Mouse (Mus musculus) erythroblast, embryonic 14.5 days (primary cell): ENCODE results near the gene Retreg1. TPM values are rescaled to one million over a fixed set of nuclear protein-coding genes. Genes with fewer than 3 reads are reported as not detected.

ENCODE experiments used
- H3K27me3 ChIP-seq: 2 replicates; pipeline ENCODE4 v1.6.1; 2012; ENCODE audit warnings: inconsistent platforms; ENCODE audit not compliant: control insufficient read depth
- H3K36me3 ChIP-seq: 2 replicates; pipeline ENCODE4 v1.6.1; 2012; ENCODE audit warnings: mild to moderate bottlenecking, inconsistent platforms; ENCODE audit not compliant: control insufficient read depth
- H3K4me1 ChIP-seq: 2 replicates; pipeline ENCODE4 v1.6.1; 2012; ENCODE audit warnings: inconsistent platforms; ENCODE audit not compliant: control insufficient read depth
- H3K4me3 ChIP-seq: replicated peaks from 2 replicates; pipeline ENCODE3; 2012; ENCODE audit warnings: moderate library complexity, mild to moderate bottlenecking, inconsistent platforms
- H3K9me3 ChIP-seq: 2 replicates; pipeline ENCODE4 v1.6.1; 2012; ENCODE audit warnings: low read length, inconsistent platforms, mixed read lengths; ENCODE audit not compliant: control insufficient read depth
- GATA1 ChIP-seq: IDR thresholded peaks from 2 replicates; pipeline ENCODE4 v1.6.1; 2012; ENCODE audit warnings: low read length, inconsistent platforms, mixed read lengths
- TAL1 ChIP-seq: IDR thresholded peaks from 3 replicates; pipeline ENCODE4 v1.6.1; 2012; ENCODE audit warnings: low read length, inconsistent platforms, mixed read lengths
- polyA plus RNA-seq: library from polyadenylated mRNA; stranded (reverse); fragments of >175 nt; gene quantifications from 2 replicates; pipeline ENCODE4 v1.2.3, GENCODE M21; 2012

The Retreg1 gene
- not detected in 2 replicates for polyA plus RNA-seq

- H3K4me3 ChIP-seq, result peak within 1 kb of the TSS; percentile 39
- TF ChIP-seq TAL1, result no peak
- TF ChIP-seq GATA1, result no peak
Observed at GRCm38 (mm10) chr15:25843086-25843991, at the start of gene Retreg1. Gene Retreg1, plus strand, starts transcription at chr15:25843180.

GRCm38 (mm10) chr15:25794123-25794522, 48.9 kb upstream of the Retreg1 start:
- no peaks in the 10 kb centered on the region for H3K4me1 ChIP-seq
- H3K9me3 ChIP-seq, result no peaks in the 10 kb centered on the region
- no peak overlapping the region for H3K4me3 ChIP-seq
- no peak for TF ChIP-seq GATA1
- TF ChIP-seq TAL1, result no peak
- peaks cover 6% of the 10 kb centered on the region; the same call in 1 of the 2 replicates for H3K36me3 ChIP-seq
- H3K27me3 ChIP-seq, result no peaks in the 10 kb centered on the region

More at GRCm38 (mm10) chr15:25843086-25843991, at the start of gene Retreg1:
- H3K27me3 ChIP-seq, result peaks cover 31% of the 10 kb centered on the region
- H3K4me1 ChIP-seq, result peaks cover 2% of the 10 kb centered on the region
- no peaks in the 10 kb centered on the region for H3K36me3 ChIP-seq
- peaks cover 2% of the 10 kb centered on the region; the same call in 1 of the 2 replicates for H3K9me3 ChIP-seq

DNA sequence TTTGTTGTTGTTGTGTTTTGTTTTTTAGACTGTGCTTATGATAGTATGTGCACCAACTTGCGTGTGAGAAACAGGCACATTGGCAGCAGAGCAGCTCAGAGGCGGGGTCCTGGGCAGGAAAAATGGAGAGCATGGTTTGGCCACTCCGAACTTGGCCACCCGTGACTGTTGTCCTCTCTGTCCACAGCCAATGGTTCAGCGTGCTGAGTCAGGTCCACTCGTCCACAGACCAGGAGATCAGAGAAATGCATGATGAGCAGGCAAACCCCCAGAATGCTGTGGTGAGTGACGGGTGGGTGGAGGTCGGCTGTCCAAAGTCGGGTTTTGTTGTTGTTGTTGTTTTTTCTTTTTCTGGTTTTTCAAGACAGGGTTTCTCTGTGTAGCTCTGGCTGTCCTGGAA, 47.5 kb upstream of the Retreg1 start:
- Histone ChIP-seq H3K4me3 (no peak overlapping the region), H3K4me1 (no peaks in the 10 kb centered on the region), H3K36me3 (peaks cover 9% of the 10 kb centered on the region; the same call in 1 of the 2 replicates), H3K9me3 (no peaks in the 10 kb centered on the region), H3K27me3 (no peaks in the 10 kb centered on the region)
- no peak for TF ChIP-seq GATA1
- no peak for TF ChIP-seq TAL1

DNA sequence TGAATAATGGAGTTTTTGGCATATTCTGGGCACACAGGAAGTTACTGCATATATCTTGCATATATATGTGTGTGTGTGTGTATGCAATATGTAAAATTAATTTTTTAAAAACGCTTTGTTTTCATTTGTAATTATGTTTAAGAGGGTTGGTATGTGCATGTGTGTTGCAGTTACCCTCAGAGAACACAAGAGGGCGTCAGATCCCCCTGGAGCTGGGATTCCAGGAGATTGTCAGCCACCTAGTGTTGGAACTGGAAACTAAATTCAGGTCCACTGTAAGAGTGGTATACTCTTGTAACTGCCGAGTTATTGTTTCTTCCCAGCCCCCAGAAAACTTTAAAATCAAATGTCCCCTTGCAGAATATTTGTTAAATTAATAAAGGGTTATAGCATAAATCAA, 46.6 kb upstream of the Retreg1 start:
- H3K4me1 ChIP-seq, result no peaks in the 10 kb centered on the region
- peaks cover 9% of the 10 kb centered on the region; the same call in 1 of the 2 replicates for H3K36me3 ChIP-seq
- H3K27me3 ChIP-seq, result no peaks in the 10 kb centered on the region
- TF ChIP-seq TAL1 (no peak), GATA1 (no peak)
- no peaks in the 10 kb centered on the region for H3K9me3 ChIP-seq
- no peak overlapping the region for H3K4me3 ChIP-seq

DNA sequence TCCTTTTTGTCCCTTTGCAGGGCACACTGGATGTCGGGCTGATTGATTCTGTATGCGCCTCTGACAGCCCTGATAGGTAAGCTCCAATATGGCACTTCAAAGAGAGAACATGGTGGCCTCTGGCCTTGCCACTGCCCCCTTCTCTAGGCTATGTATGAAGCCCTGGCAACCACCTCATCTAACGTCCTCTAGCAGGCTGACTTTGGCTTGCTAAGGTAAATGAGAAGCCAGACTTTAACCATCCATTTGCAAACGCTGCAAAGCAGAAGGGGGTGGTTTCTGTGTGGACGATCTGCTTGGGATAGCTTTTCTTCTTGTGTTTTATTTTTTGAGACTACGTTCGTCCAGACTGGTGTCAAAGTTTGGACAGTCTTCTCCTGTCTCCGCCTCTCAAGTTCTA, 45.8 kb upstream of the Retreg1 start:
- peaks cover 9% of the 10 kb centered on the region; the same call in 1 of the 2 replicates for H3K36me3 ChIP-seq
- no peaks in the 10 kb centered on the region for H3K27me3 ChIP-seq
- no peaks in the 10 kb centered on the region for H3K4me1 ChIP-seq
- H3K9me3 ChIP-seq, result no peaks in the 10 kb centered on the region
- no peak overlapping the region for H3K4me3 ChIP-seq
- TF ChIP-seq GATA1, result no peak
- TF ChIP-seq TAL1, result no peak

DNA sequence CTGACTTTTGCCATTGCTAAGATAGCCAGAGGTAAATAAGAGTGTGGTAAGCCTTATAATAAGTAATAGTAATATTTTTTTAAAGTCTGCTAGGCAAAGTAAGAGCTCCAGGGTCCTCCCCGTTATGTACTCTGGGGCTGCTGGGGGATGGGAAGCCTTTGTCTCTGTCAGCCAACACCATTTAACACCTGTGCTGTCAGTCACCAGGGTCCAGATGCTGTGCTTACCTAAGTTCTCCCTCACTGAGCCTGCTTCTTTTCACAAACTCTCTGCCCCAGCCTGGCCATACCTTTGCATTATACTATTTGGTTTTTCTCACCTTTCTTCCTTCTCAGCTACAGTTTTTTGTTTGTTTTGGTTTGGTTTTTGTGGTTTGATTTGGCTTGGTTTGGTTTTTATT, 45.1 kb upstream of the Retreg1 start:
- no peak overlapping the region for H3K4me3 ChIP-seq

GRCm38 (mm10) chr15:25801726-25802125, 41.3 kb upstream of the Retreg1 start:
- peaks cover 8% of the 10 kb centered on the region; the same call in 1 of the 2 replicates for H3K36me3 ChIP-seq
- TF ChIP-seq TAL1 (no peak), GATA1 (no peak)
- no peaks in the 10 kb centered on the region for H3K4me1 ChIP-seq
- no peaks in the 10 kb centered on the region for H3K27me3 ChIP-seq
- no peak overlapping the region for H3K4me3 ChIP-seq
- H3K9me3 ChIP-seq, result no peaks in the 10 kb centered on the region

More for the DNA sequence above, 45.1 kb upstream of the Retreg1 start:
- Histone ChIP-seq H3K4me1 (no peaks in the 10 kb centered on the region), H3K9me3 (no peaks in the 10 kb centered on the region), H3K27me3 (no peaks in the 10 kb centered on the region), H3K36me3 (peaks cover 9% of the 10 kb centered on the region; the same call in 1 of the 2 replicates)
- TF ChIP-seq TAL1, result no peak
- no peak for TF ChIP-seq GATA1

GRCm38 (mm10) chr15:25802194-25802593, 40.8 kb upstream of the Retreg1 start:
- Histone ChIP-seq H3K4me3 (no peak overlapping the region), H3K9me3 (no peaks in the 10 kb centered on the region), H3K27me3 (no peaks in the 10 kb centered on the region), H3K4me1 (no peaks in the 10 kb centered on the region), H3K36me3 (peaks cover 8% of the 10 kb centered on the region; the same call in 1 of the 2 replicates)
- TF ChIP-seq GATA1 (no peak), TAL1 (no peak)

DNA sequence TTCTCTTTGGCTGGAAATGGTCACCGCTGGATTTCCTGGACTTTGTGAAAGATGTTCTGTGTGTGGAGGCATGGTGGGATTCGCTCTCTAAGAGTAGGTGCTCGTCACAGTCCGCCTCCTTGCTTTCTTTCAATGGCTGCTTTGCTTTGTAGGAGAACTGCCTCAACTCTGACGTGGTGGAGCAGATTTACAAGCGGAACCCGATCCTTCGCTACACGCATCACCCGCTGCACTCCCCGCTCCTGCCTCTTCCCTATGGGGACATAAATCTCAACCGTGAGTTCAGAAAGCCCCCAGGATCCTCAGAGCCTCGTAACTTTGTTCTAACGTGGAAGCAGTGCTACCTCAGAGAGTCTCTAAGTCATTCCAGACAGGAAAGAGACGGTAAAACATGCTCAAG, 39.9 kb upstream of the Retreg1 start:
- H3K9me3 ChIP-seq, result no peaks in the 10 kb centered on the region
- peaks cover 8% of the 10 kb centered on the region; the same call in 1 of the 2 replicates for H3K36me3 ChIP-seq
- no peak overlapping the region for H3K4me3 ChIP-seq
- no peaks in the 10 kb centered on the region for H3K27me3 ChIP-seq
- TF ChIP-seq TAL1 (no peak), GATA1 (no peak)
- H3K4me1 ChIP-seq, result no peaks in the 10 kb centered on the region
